Mouse (Mus musculus) brain, embryonic 14.5 days (tissue): ENCODE data around the gene Matk. TPM values are rescaled to one million over a fixed set of nuclear protein-coding genes. Genes with fewer than 3 reads are reported as not detected.
"Not testable (repeated sequence)": the region's sequence is repeated elsewhere in the genome, so short reads cannot be mapped to it uniquely, and the experiment has no call there.

Experiments
- DNase-seq: peaks from one replicate; pipeline ENCODE4 v3.0.0-alpha.2; 2011; ENCODE audit warnings: low read depth
- CTCF ChIP-seq: fragments of 200-500 bp; IDR thresholded peaks from 2 replicates; pipeline ENCODE4 v1.5.1; 2012; ENCODE audit warnings: inconsistent platforms, mild to moderate bottlenecking, moderate library complexity, borderline replicate concordance; ENCODE audit not compliant: insufficient read depth, insufficient read length; ENCODE audit errors: extremely low read depth
- POLR2A ChIP-seq: fragments of 200-500 bp; IDR thresholded peaks from 2 replicates; pipeline ENCODE4 v1.6.1; 2012; ENCODE audit warnings: mild to moderate bottlenecking, inconsistent platforms, borderline replicate concordance; ENCODE audit not compliant: poor library complexity, insufficient read depth, insufficient read length, severe bottlenecking; ENCODE audit errors: extremely low read depth
- polyA plus RNA-seq: library from polyadenylated mRNA; depleted of rRNA; stranded (reverse); fragments of >200 nt; gene quantifications from 2 replicates; pipeline ENCODE4 v1.2.3, GENCODE M21; 2012; rRNA removed

Matk gene
- polyA plus RNA-seq: 30.6 and 31.9 TPM in 2 replicates

- peak; percentile 82 for DNase-seq
- TF ChIP-seq CTCF (peak; percentile 39; the same call in 1 of the 2 replicates), POLR2A (no peak)
Observed at GRCm38 (mm10) chr10:81252424-81253419, at the start of gene Matk. TSS of gene Matk (plus strand) at chr10:81252935.

GRCm38 (mm10) chr10:81202978-81203720, 49.6 kb upstream of the Matk start:
- TF ChIP-seq CTCF (no peak), POLR2A (no peak)
- DNase-seq: no peak

GRCm38 (mm10) chr10:81204137-81204536, 48.6 kb upstream of the Matk start:
- DNase-seq: no peak
- no peak for TF ChIP-seq POLR2A
- TF ChIP-seq CTCF: no peak

GRCm38 (mm10) chr10:81210154-81210553, 42.6 kb upstream of the Matk start:
- TF ChIP-seq POLR2A: no peak
- TF ChIP-seq CTCF: peak; percentile 37
- DNase-seq: no peak

GRCm38 (mm10) chr10:81216260-81216659, 36.5 kb upstream of the Matk start:
- no peak for DNase-seq
- TF ChIP-seq POLR2A: no peak
- TF ChIP-seq CTCF: no peak

- no peak for TF ChIP-seq POLR2A
- TF ChIP-seq CTCF: no peak
- no peak for DNase-seq
Observed at GRCm38 (mm10) chr10:81216810-81217209, 35.9 kb upstream of the Matk start.

- DNase-seq: peak; percentile 29
- peak; percentile 44; the same call in 1 of the 2 replicates for TF ChIP-seq CTCF
Observed at GRCm38 (mm10) chr10:81217267-81217666, 35.5 kb upstream of the Matk start.

- DNase-seq: peak; percentile 28
- TF ChIP-seq POLR2A: no peak
- peak; percentile 85 for TF ChIP-seq CTCF
Observed at GRCm38 (mm10) chr10:81217964-81218363, 34.8 kb upstream of the Matk start.

GRCm38 (mm10) chr10:81221402-81222015, 31.2 kb upstream of the Matk start:
- DNase-seq: no peak
- TF ChIP-seq POLR2A (no peak), CTCF (no peak)

GRCm38 (mm10) chr10:81223731-81224130, 29.0 kb upstream of the Matk start:
- DNase-seq: not testable (repeated sequence)

- peak; percentile 43 for DNase-seq
- TF ChIP-seq CTCF (no peak), POLR2A (no peak)
Observed at GRCm38 (mm10) chr10:81229735-81230437, 22.8 kb upstream of the Matk start.
